Mouse (Mus musculus): ENCODE measurements at regions not wholly inside any gene's neighbourhood (a gene's known extent, or its start where the extent isn't known, plus 50 kb on each side); places are given as distances from the start of the nearest gene placed in this dataset.

DNA sequence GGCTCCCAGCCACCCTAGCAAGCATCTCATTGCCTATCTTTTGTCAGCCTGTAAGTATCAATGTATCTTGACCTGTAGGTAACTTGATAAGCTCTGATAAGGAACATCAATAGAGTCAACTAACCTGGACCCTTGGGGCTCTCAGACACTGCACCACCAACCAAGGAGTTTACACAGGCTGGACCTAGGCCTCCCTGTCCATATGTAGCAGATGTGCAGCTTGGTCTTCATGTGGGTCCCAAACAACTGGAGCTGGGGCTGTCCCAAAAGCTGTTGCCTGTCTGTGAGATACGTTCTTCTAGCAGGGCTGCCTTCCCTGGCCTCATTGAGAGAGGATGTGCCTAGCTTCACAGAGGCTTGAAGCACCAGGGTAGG lies 335.2 kb upstream of the Klf12 start:
- H3K27me3 ChIP-seq (replicated peaks; ENCODE audit: control insufficient read depth, insufficient read depth, low read length) = no peaks in the 10 kb centered on the region
- TF ChIP-seq CTCF (IDR thresholded peaks at IDR 0.05; ENCODE audit: low read depth) = no peak
- no peak overlapping the region for H3K9ac ChIP-seq (ENCODE audit: low read depth, low read length)
- no peak for ATAC-seq
- no peaks in the 10 kb centered on the region for H3K36me3 ChIP-seq (ENCODE audit: control insufficient read depth, insufficient read depth)
- no peak overlapping the region for H3K4me3 ChIP-seq (ENCODE audit: low read depth, low read length)
- no peaks in the 10 kb centered on the region for H3K9me3 ChIP-seq (ENCODE audit: control insufficient read depth)
- no peaks in the 10 kb centered on the region for H3K4me1 ChIP-seq (replicated peaks; ENCODE audit: control insufficient read depth, insufficient read depth, low read length)
- H3K27ac ChIP-seq (ENCODE audit: low read depth, low read length) = no peak overlapping the region
- no peak overlapping the region for H3K4me2 ChIP-seq (replicated peaks; ENCODE audit: low read depth)
- WGBS = 71% methylated on average over 1 of the region's 1 CpGs

DNA sequence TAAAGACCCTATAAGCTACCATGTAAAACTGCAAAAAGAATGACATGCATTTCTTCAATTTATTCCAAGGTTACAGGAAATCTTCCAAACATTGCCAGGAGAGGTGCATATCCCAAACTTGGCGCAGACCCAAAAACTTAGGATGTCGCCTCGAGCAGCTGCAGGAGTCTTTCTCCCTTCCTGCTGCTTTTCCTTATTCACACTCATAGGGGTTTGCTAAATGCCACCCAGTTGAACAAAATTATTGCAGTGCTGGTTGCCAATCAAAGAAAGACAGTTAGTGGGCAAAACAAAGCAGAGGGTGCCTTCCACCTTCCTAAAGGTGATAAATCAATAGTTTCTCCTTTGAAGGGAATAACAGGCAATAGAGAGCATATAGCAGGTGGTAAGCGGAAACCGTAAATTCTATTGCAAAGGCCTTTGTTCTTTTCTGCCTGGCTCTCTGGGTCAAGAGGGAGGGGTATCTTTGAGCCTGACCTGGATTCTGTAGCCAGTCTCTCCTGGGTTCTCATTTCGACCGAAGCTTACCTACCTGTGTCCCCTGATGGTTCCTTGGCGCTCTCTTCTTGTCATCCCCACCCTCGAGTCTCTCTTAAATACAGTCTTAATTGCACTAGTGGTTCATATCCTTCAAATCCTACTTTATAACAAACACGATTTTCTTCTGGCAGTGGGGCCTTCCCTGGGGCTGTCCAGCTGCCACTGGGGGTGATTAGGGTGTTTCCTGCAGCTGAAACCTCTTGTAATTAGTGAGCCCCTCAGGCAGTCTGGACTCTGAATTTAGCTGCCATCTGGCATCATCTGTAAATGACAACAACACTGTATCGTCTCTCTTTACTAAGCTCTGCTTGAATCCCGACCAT lies 334.5 kb upstream of the Klf12 start:
- H3K4me2 ChIP-seq (replicated peaks; ENCODE audit: low read depth) = no peak overlapping the region
- H3K27me3 ChIP-seq (replicated peaks; ENCODE audit: control insufficient read depth, insufficient read depth, low read length) = no peaks in the 10 kb centered on the region
- no peaks in the 10 kb centered on the region for H3K36me3 ChIP-seq (ENCODE audit: control insufficient read depth, insufficient read depth)
- H3K9me3 ChIP-seq (ENCODE audit: control insufficient read depth) = no peaks in the 10 kb centered on the region
- no peaks in the 10 kb centered on the region for H3K4me1 ChIP-seq (replicated peaks; ENCODE audit: control insufficient read depth, insufficient read depth, low read length)
- H3K9ac ChIP-seq (ENCODE audit: low read depth, low read length) = no peak overlapping the region
- TF ChIP-seq CTCF (IDR thresholded peaks at IDR 0.05; ENCODE audit: low read depth) = no peak
- no peak overlapping the region for H3K27ac ChIP-seq (ENCODE audit: low read depth, low read length)
- no peak for ATAC-seq
- WGBS = 62% methylated on average over 12 of the region's 12 CpGs
- no peak overlapping the region for H3K4me3 ChIP-seq (ENCODE audit: low read depth, low read length)

- no peaks in the 10 kb centered on the region for H3K9me3 ChIP-seq (ENCODE audit: control insufficient read depth)
- H3K27me3 ChIP-seq (replicated peaks; ENCODE audit: control insufficient read depth, insufficient read depth, low read length) = no peaks in the 10 kb centered on the region
- no peak overlapping the region for H3K9ac ChIP-seq (ENCODE audit: low read depth, low read length)
- no peak overlapping the region for H3K4me3 ChIP-seq (ENCODE audit: low read depth, low read length)
- no peaks in the 10 kb centered on the region for H3K4me1 ChIP-seq (replicated peaks; ENCODE audit: control insufficient read depth, insufficient read depth, low read length)
- no peak for TF ChIP-seq CTCF (IDR thresholded peaks at IDR 0.05; ENCODE audit: low read depth)
- WGBS = 95% methylated on average over 1 of the region's 1 CpGs
- H3K36me3 ChIP-seq (ENCODE audit: control insufficient read depth, insufficient read depth) = no peaks in the 10 kb centered on the region
- no peak overlapping the region for H3K27ac ChIP-seq (ENCODE audit: low read depth, low read length)
- ATAC-seq = no peak
- no peak overlapping the region for H3K4me2 ChIP-seq (replicated peaks; ENCODE audit: low read depth)
Observed at GRCm38 (mm10) chr14:100610017-100610760, 325.7 kb upstream of the Klf12 start.

- WGBS = 84% methylated on average over 4 of the region's 4 CpGs
- no peak for TF ChIP-seq CTCF (IDR thresholded peaks at IDR 0.05; ENCODE audit: low read depth)
- H3K27me3 ChIP-seq (replicated peaks; ENCODE audit: control insufficient read depth, insufficient read depth, low read length) = no peaks in the 10 kb centered on the region
- ATAC-seq = no peak
- no peak overlapping the region for H3K4me3 ChIP-seq (ENCODE audit: low read depth, low read length)
- H3K4me1 ChIP-seq (replicated peaks; ENCODE audit: control insufficient read depth, insufficient read depth, low read length) = no peaks in the 10 kb centered on the region
- H3K36me3 ChIP-seq (ENCODE audit: control insufficient read depth, insufficient read depth) = no peaks in the 10 kb centered on the region
- H3K4me2 ChIP-seq (replicated peaks; ENCODE audit: low read depth) = no peak overlapping the region
- H3K9ac ChIP-seq (ENCODE audit: low read depth, low read length) = no peak overlapping the region
- no peaks in the 10 kb centered on the region for H3K9me3 ChIP-seq (ENCODE audit: control insufficient read depth)
- H3K27ac ChIP-seq (ENCODE audit: low read depth, low read length) = no peak overlapping the region
Observed at GRCm38 (mm10) chr14:100607109-100607508, 322.6 kb upstream of the Klf12 start.

DNA sequence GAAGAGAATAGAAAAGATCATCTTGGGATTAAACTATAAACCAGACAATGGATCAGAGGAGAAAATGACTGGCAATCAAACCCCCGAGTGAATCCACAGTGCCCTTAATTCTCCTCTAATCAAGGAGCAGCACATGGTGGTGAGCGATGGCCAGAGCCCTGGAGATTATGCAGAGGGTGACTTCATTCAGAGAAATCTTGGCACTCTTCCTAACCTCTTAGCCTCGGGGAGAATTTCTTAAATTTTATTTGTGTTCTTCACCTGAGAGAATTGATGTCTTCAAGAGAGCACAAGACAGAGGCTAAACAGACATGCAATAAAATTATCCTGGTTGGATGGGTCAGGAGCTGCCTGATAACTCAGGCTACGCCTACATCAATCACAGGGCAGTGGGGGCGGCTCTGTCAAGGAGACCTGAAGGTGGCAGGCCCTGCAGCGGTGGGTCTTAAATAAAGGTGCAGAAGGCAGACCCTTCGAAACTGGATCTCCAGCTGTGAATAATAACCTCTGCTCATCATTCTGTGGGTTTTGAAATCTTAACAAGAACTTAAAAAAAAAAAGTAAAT lies 316.5 kb upstream of the Klf12 start:
- no peak for ATAC-seq
- Histone ChIP-seq H3K4me1 (replicated peaks; ENCODE audit: control insufficient read depth, insufficient read depth, low read length) (no peaks in the 10 kb centered on the region), H3K9me3 (ENCODE audit: control insufficient read depth) (no peaks in the 10 kb centered on the region), H3K9ac (ENCODE audit: low read depth, low read length) (no peak overlapping the region), H3K27ac (ENCODE audit: low read depth, low read length) (no peak overlapping the region), H3K4me3 (ENCODE audit: low read depth, low read length) (no peak overlapping the region), H3K4me2 (replicated peaks; ENCODE audit: low read depth) (no peak overlapping the region), H3K36me3 (ENCODE audit: control insufficient read depth, insufficient read depth) (no peaks in the 10 kb centered on the region), H3K27me3 (replicated peaks; ENCODE audit: control insufficient read depth, insufficient read depth, low read length) (no peaks in the 10 kb centered on the region)
- WGBS = 45% methylated on average over 7 of the region's 7 CpGs
- TF ChIP-seq CTCF (IDR thresholded peaks at IDR 0.05; ENCODE audit: low read depth) = no peak

GRCm38 (mm10) chr14:100570026-100570425 lies 285.5 kb upstream of the Klf12 start:
- H3K27ac ChIP-seq (ENCODE audit: low read depth, low read length) = no peak overlapping the region
- H3K36me3 ChIP-seq (ENCODE audit: control insufficient read depth, insufficient read depth) = no peaks in the 10 kb centered on the region
- no peak for TF ChIP-seq CTCF (IDR thresholded peaks at IDR 0.05; ENCODE audit: low read depth)
- ATAC-seq = no peak
- H3K27me3 ChIP-seq (replicated peaks; ENCODE audit: control insufficient read depth, insufficient read depth, low read length) = no peaks in the 10 kb centered on the region
- H3K4me2 ChIP-seq (replicated peaks; ENCODE audit: low read depth) = no peak overlapping the region
- H3K4me1 ChIP-seq (replicated peaks; ENCODE audit: control insufficient read depth, insufficient read depth, low read length) = no peaks in the 10 kb centered on the region
- H3K9me3 ChIP-seq (ENCODE audit: control insufficient read depth) = no peaks in the 10 kb centered on the region
- H3K9ac ChIP-seq (ENCODE audit: low read depth, low read length) = no peak overlapping the region
- no peak overlapping the region for H3K4me3 ChIP-seq (ENCODE audit: low read depth, low read length)
